Mouse (Mus musculus) MEL (cell line): ENCODE measurements around the gene Ms4a18.

ENCODE experiments used
- E2F4 ChIP-seq: IDR thresholded peaks from 2 replicates; pipeline ENCODE4 v1.6.1; 2011; ENCODE audit warnings: low read depth, low read length, improper control_type of control experiment, borderline replicate concordance
- NELFE ChIP-seq: IDR thresholded peaks from 2 replicates; pipeline ENCODE4 v1.6.1; 2011; ENCODE audit warnings: low read depth, low read length, improper control_type of control experiment
- TAL1 ChIP-seq: IDR thresholded peaks from 2 replicates; pipeline ENCODE4 v1.6.1; 2012; ENCODE audit warnings: mild to moderate bottlenecking, inconsistent platforms, low read length, moderate library complexity, mixed read lengths

DNA sequence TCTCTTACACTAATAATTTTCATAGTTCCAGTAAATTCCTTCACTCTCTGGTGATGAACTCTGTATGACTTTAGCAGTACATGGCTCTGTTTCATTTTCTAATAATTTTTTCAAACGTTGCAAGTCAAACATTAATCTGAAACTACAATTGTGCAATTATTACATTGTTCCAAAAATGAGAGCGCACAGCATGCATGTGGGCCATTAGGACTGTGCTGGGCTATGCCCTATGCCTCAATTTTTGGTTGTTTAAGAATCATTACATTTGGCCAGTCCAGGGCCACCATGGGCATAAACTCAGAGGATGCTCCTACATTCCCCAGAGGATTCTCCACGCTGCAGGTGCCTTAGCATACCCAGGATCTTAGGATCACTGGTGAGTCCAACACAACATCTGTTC is 35.4 kb upstream of the Ms4a18 start:
- TF ChIP-seq E2F4, result no peak
- no peak for TF ChIP-seq TAL1
- TF ChIP-seq NELFE, result no peak
